Mouse (Mus musculus) G1E (cell line): ENCODE data around the gene Tex22.

ENCODE experiments used
- CTCF ChIP-seq: IDR thresholded peaks from 2 replicates; pipeline ENCODE4 v1.5.1; 2012; ENCODE audit warnings: low read depth, low read length, inconsistent platforms, mixed read lengths
- GATA1 ChIP-seq: IDR thresholded peaks from 2 replicates; pipeline ENCODE4 v1.6.1; 2012; ENCODE audit warnings: borderline replicate concordance, low read length, inconsistent platforms, mixed read lengths

DNA sequence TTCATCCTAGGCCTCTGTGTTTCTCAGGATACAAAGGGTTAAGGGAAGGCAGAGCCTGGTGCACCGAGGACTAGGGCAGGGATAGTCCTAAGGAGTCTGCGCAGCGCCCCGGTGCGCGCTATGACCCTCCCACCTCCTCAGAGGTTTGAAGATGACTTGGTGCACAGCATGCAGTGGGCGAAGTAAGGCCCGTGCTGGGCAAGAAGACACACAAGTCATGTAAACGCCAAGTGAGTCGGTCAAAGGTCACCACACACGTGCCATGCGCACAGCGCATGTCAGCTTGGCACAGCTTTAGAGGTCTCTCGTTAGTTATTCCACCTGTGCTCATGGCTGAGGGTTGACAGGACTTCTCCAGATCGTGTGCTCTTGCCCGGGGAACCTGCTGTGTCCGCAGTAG is 15.8 kb downstream of the Tex22 start:
- TF ChIP-seq CTCF (no peak), GATA1 (no peak)
